Mouse (Mus musculus) thymus, postnatal 0 days (tissue): ENCODE measurements at regions not wholly inside any gene's neighbourhood (a gene's known extent, or its start where the extent isn't known, plus 50 kb on each side); places are given as distances from the start of the nearest gene placed in this dataset.

ENCODE experiments used
- DNase-seq: peaks from one replicate; pipeline ENCODE4 v3.0.0-alpha.2; 2015; ENCODE audit warnings: low spot score

DNA sequence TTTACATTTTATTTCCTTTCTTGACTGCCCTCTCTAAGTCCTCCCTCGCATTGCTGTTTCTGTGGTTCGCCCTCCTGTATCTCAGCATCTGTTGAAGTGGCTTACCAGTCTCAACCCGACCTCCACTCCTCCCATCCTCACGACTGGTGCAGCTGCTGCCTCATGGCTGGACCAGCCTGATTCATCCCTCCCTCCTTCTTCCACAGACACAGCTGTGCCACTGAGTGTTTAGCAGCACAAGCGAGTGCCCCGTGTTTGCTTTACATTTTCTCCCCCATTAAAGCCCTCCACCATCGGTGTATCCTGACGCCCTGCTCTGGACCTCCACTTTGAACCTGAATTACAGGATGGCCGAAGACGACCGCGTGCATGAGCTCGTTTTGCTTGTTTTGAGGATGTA is 80.0 kb upstream of the Rbms3 start:
- no peak for DNase-seq

DNA sequence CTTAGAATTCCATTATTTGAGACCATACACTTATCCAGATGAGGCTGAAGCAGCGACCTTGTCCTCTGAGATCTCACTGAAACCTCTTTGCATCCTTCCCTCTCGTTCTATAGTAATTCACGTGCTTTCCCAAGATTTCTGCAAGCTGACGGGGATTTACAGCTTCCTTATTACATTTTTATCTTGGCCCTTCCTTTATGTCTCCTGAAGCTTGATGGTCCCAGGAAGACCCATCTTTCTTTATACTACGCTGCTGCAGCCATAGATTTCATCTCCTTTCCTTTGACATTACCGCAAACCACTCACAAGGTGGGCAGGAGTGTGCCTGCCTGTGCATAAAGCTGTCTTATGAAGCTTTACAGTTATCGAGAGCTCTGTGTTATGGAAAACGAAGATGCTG is 63.3 kb upstream of the Rbms3 start:
- no peak for DNase-seq

DNA sequence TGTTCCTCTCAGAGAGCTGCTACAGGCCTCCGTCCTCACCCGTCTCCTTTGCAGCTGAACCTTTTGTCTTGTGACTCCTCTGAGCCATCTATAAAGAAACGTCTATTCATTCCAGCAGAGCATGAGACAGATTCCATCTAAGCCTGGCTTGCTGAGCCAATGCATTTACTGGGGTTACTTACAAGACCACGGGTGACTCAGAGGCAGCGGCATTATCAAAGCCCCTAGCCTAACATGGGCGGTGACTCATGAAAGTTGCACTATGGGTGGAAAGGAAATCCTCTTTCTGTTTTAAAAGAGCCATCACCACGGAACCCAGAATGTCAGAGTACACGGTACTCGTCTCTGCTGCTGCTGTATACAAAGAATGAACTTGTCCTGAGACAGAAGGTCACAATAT is 62.8 kb upstream of the Rbms3 start:
- no peak for DNase-seq

DNA sequence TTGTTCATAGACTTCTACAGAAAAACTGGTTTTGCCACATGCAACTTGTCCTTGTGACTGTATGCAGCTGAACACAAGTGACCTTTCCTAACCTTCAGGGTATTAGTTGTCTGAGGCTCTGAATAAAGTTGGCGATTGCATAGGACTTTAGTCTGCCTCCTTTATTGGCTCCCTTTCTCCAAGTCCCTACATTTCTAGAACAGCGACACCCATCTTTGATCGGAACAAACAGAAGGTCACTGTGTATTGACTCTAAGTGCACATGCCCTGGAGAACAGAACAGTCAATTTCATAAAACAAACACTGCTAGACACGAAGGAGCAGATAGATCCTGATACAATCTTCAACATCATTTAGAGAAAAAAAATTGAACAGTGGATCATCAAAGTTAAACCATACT is 60.2 kb upstream of the Rbms3 start:
- DNase-seq: no peak
